Mouse (Mus musculus) myocyte (in vitro differentiated cells): ENCODE measurements around the gene Tollip.

Experiments
- E2F4 ChIP-seq: IDR thresholded peaks from one replicate; pipeline ENCODE4 v1.6.1; 2011; ENCODE audit warnings: mild to moderate bottlenecking, control low read depth, moderate library complexity; ENCODE audit not compliant: insufficient read depth
- MYOG ChIP-seq, 3 experiments: IDR thresholded peaks; one replicate each; pipeline ENCODE4 v1.6.1; 2011; ENCODE audit warnings: control low read depth in 2 of 3, low read depth in 2 of 3, mild to moderate bottlenecking in 2 of 3; ENCODE audit not compliant: insufficient read length in 2 of 3, control insufficient read depth in 1 of 3, insufficient read depth in 1 of 3
- POLR2A ChIP-seq: IDR thresholded peaks from one replicate; pipeline ENCODE4 v1.6.1; 2011; ENCODE audit warnings: low read depth, mild to moderate bottlenecking, control low read depth, moderate library complexity; ENCODE audit not compliant: insufficient read length
- TCF3 ChIP-seq: IDR thresholded peaks from one replicate; pipeline ENCODE4 v1.6.1; 2011; ENCODE audit warnings: low read depth, control low read depth; ENCODE audit not compliant: insufficient read length
- USF1 ChIP-seq: IDR thresholded peaks from one replicate; pipeline ENCODE4 v1.6.1; 2011; ENCODE audit warnings: low read depth, mild to moderate bottlenecking, control low read depth, moderate library complexity

DNA sequence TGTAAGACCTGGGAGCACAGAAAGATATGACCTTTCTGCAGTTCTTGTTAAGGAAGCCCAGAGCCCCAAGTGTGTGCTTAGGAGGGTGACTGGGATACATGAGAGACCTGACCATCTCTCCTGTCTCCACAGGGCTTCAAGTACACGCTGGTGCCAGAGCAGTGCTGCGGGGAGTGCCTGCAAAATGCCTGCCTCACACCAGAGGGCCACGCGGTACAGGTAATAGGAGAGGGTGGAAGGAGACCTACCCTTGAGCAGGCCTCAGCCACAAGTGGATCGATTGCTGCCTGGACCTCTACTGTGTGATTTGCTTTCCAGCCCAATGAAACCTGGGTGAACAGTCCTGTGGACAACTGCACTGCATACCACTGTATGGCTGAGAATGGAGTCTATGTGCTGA is 47.8 kb downstream of the Tollip start:
- TF ChIP-seq USF1 = no peak
- no peak for TF ChIP-seq MYOG (IDR thresholded peaks at IDR 0.05; ENCODE audit: control insufficient read depth in 1 of 3, insufficient read depth in 1 of 3, insufficient read length in 2 of 3, low read depth in 2 of 3)
- TF ChIP-seq POLR2A = no peak
- no peak for TF ChIP-seq TCF3
- TF ChIP-seq E2F4 = no peak
